Mouse (Mus musculus) liver, postnatal 0 days (tissue): Measurements from ENCODE around the gene Calr.

ENCODE experiments used
- CTCF ChIP-seq: sonication (generic); IDR thresholded peaks from 2 replicates; pipeline ENCODE4 v1.5.1; 2016; ENCODE audit warnings: antibody characterized with exemption, low read depth
- EP300 ChIP-seq: IDR thresholded peaks from 2 replicates; pipeline ENCODE4 v1.6.1; 2016; ENCODE audit warnings: antibody characterized with exemption, low read depth, mild to moderate bottlenecking

- peak; percentile 57 for TF ChIP-seq CTCF
- TF ChIP-seq EP300, result no peak
These were observed 15.2 kb downstream of the Calr start, which contains the start of gene Gadd45gip1 for GRCm38 (mm10) chr8:84831490-84831889.
